Mouse (Mus musculus): ENCODE data around the gene Sod2. TPM values are rescaled to one million over a fixed set of nuclear protein-coding genes. Genes with fewer than 3 reads are reported as not detected.
"Not testable (repeated sequence)": the region's sequence is repeated elsewhere in the genome, so short reads cannot be mapped to it uniquely, and the experiment has no call there.

Sod2 gene
- total RNA-seq, 1 experiment: 161 TPM

- Histone ChIP-seq H3K4me1 (ENCODE audit: control insufficient read depth in 2 of 2, insufficient read depth in 2 of 2, low read length in 2 of 2, poor library complexity in 1 of 2) (no peaks in the 10 kb centered on the region), H3K9ac (ENCODE audit: insufficient read depth, low read depth, low read length, poor library complexity, severe bottlenecking) (no peak overlapping the region), H3K36me3 (ENCODE audit: control insufficient read depth, insufficient read depth, low read length, poor library complexity, severe bottlenecking) (peaks cover 18% of the 10 kb centered on the region), H3K27ac (ENCODE audit: insufficient read depth, low read depth, low read length, poor library complexity, severe bottlenecking) (no peak overlapping the region), H3K4me3 (ENCODE audit: insufficient read depth in 1 of 2, low read depth in 1 of 2, low read length in 2 of 2, poor library complexity in 1 of 2, severe bottlenecking in 1 of 2) (no peak overlapping the region), H3K9me3 (ENCODE audit: control insufficient read depth, insufficient read depth, low read depth, low read length) (no peaks in the 10 kb centered on the region)
- in situ Hi-C loops (cut with MboI; ENCODE audit: low sequenced_read_pairs in 2 of 2, unreplicated experiment in 2 of 2): loop anchor here in 1 of 2 experiments (10.0 kb wide), 1 partner anchor 49 kb away; no protein-coding TSS in a partner anchor
- no peak for DNase-seq (ENCODE audit: low read depth, low spot score)
- TF ChIP-seq CHD2 (IDR thresholded peaks at IDR 0.05; ENCODE audit: low read depth, low read length): no peak
- no peak for TF ChIP-seq ZNF384 (IDR thresholded peaks at IDR 0.05; ENCODE audit: low read depth, low read length)
- TF ChIP-seq ZC3H11A (IDR thresholded peaks at IDR 0.05; ENCODE audit: borderline replicate concordance, low read depth, low read length): no peak
- no peak for TF ChIP-seq MAFK (IDR thresholded peaks at IDR 0.05; ENCODE audit: insufficient read depth, low read depth, low read length)
- TF ChIP-seq HCFC1 (IDR thresholded peaks at IDR 0.05; ENCODE audit: borderline replicate concordance, insufficient read depth, low read length): no peak
These were observed 32.8 kb upstream of the Sod2 start for GRCm38 (mm10) chr17:12973851-12974250.

- TF ChIP-seq MAFK (IDR thresholded peaks at IDR 0.05; ENCODE audit: insufficient read depth, low read depth, low read length): no peak
- no peak for TF ChIP-seq CHD2 (IDR thresholded peaks at IDR 0.05; ENCODE audit: low read depth, low read length)
- no peak for TF ChIP-seq ZNF384 (IDR thresholded peaks at IDR 0.05; ENCODE audit: low read depth, low read length)
- TF ChIP-seq HCFC1 (IDR thresholded peaks at IDR 0.05; ENCODE audit: borderline replicate concordance, insufficient read depth, low read length): no peak
- TF ChIP-seq ZC3H11A (IDR thresholded peaks at IDR 0.05; ENCODE audit: borderline replicate concordance, low read depth, low read length): no peak
- in situ Hi-C loops (cut with MboI; ENCODE audit: low sequenced_read_pairs in 2 of 2, unreplicated experiment in 2 of 2): loop anchor here in 1 of 2 experiments (10.0 kb wide), 1 partner anchor 54 kb away; no protein-coding TSS in a partner anchor
These were observed 28.1 kb upstream of the Sod2 start for GRCm38 (mm10) chr17:12978546-12978945.

GRCm38 (mm10) chr17:12983988-12984387 lies 22.7 kb upstream of the Sod2 start:
- H3K4me1 ChIP-seq (ENCODE audit: control insufficient read depth in 2 of 2, insufficient read depth in 2 of 2, low read length in 2 of 2, poor library complexity in 1 of 2): peaks cover 0 to 6% of the 10 kb centered on the region in 2 experiments; a peak in 1 of 4 replicates
- H3K36me3 ChIP-seq (ENCODE audit: control insufficient read depth, insufficient read depth, low read length, poor library complexity, severe bottlenecking): peaks cover 24% of the 10 kb centered on the region
- no peak overlapping the region for H3K9ac ChIP-seq (ENCODE audit: insufficient read depth, low read depth, low read length, poor library complexity, severe bottlenecking)
- H3K27ac ChIP-seq (ENCODE audit: insufficient read depth, low read depth, low read length, poor library complexity, severe bottlenecking): no peak overlapping the region
- no peak for DNase-seq (ENCODE audit: low read depth, low spot score)
- H3K4me3 ChIP-seq (ENCODE audit: insufficient read depth in 1 of 2, low read depth in 1 of 2, low read length in 2 of 2, poor library complexity in 1 of 2, severe bottlenecking in 1 of 2): no peak overlapping the region
- no peaks in the 10 kb centered on the region for H3K9me3 ChIP-seq (ENCODE audit: control insufficient read depth, insufficient read depth, low read depth, low read length)
- in situ Hi-C loops (cut with MboI; ENCODE audit: low sequenced_read_pairs in 2 of 2, unreplicated experiment in 2 of 2): no loop called here
- TF ChIP-seq CHD2 (IDR thresholded peaks at IDR 0.05; ENCODE audit: low read depth, low read length) (no peak), HCFC1 (IDR thresholded peaks at IDR 0.05; ENCODE audit: borderline replicate concordance, insufficient read depth, low read length) (no peak), ZNF384 (IDR thresholded peaks at IDR 0.05; ENCODE audit: low read depth, low read length) (no peak), MAFK (IDR thresholded peaks at IDR 0.05; ENCODE audit: insufficient read depth, low read depth, low read length) (no peak), ZC3H11A (IDR thresholded peaks at IDR 0.05; ENCODE audit: borderline replicate concordance, low read depth, low read length) (no peak)

More at GRCm38 (mm10) chr17:12978546-12978945, 28.1 kb upstream of the Sod2 start:
- H3K36me3 ChIP-seq (ENCODE audit: control insufficient read depth, insufficient read depth, low read length, poor library complexity, severe bottlenecking): peaks cover 33% of the 10 kb centered on the region
- H3K4me1 ChIP-seq (ENCODE audit: control insufficient read depth in 2 of 2, insufficient read depth in 2 of 2, low read length in 2 of 2, poor library complexity in 1 of 2): no peaks in the 10 kb centered on the region
- DNase-seq (ENCODE audit: low read depth, low spot score): no peak
- H3K9me3 ChIP-seq (ENCODE audit: control insufficient read depth, insufficient read depth, low read depth, low read length): no peaks in the 10 kb centered on the region
- H3K4me3 ChIP-seq (ENCODE audit: insufficient read depth in 1 of 2, low read depth in 1 of 2, low read length in 2 of 2, poor library complexity in 1 of 2, severe bottlenecking in 1 of 2): no peak overlapping the region
- H3K27ac ChIP-seq (ENCODE audit: insufficient read depth, low read depth, low read length, poor library complexity, severe bottlenecking): no peak overlapping the region
- H3K9ac ChIP-seq (ENCODE audit: insufficient read depth, low read depth, low read length, poor library complexity, severe bottlenecking): no peak overlapping the region

GRCm38 (mm10) chr17:12988096-12988495 lies 18.6 kb upstream of the Sod2 start:
- in situ Hi-C loops (cut with MboI; ENCODE audit: low sequenced_read_pairs in 2 of 2, unreplicated experiment in 2 of 2): not testable (repeated sequence)
- 0 out of 2 replicates have a peak overlapping the region, but pooled peaks have one; percentile 17 for H3K27ac ChIP-seq (ENCODE audit: insufficient read depth, low read depth, low read length, poor library complexity, severe bottlenecking)

More at GRCm38 (mm10) chr17:12988096-12988495, 18.6 kb upstream of the Sod2 start:
- H3K4me1 ChIP-seq (ENCODE audit: control insufficient read depth in 2 of 2, insufficient read depth in 2 of 2, low read length in 2 of 2, poor library complexity in 1 of 2); H3K9me3 ChIP-seq (ENCODE audit: control insufficient read depth, insufficient read depth, low read depth, low read length); H3K36me3 ChIP-seq (ENCODE audit: control insufficient read depth, insufficient read depth, low read length, poor library complexity, severe bottlenecking): not testable (repeated sequence)
- H3K9ac ChIP-seq (ENCODE audit: insufficient read depth, low read depth, low read length, poor library complexity, severe bottlenecking): peak overlapping the region; percentile 12; the same call in 1 of the 2 replicates
- peak; percentile 26 for DNase-seq (ENCODE audit: low read depth, low spot score)
- H3K4me3 ChIP-seq (ENCODE audit: insufficient read depth in 1 of 2, low read depth in 1 of 2, low read length in 2 of 2, poor library complexity in 1 of 2, severe bottlenecking in 1 of 2): peak overlapping the region; percentile 30 to 35

All from ES-E14 (cell line).